Mouse (Mus musculus): ENCODE measurements around the gene Tgfbr2.
A peak's percentile ranks its signal among the peaks of the same experiment; 100 is the strongest.
"Not testable (repeated sequence)": the region's sequence is repeated elsewhere in the genome, so short reads cannot be mapped to it uniquely, and the experiment has no call there.

Gene Tgfbr2

GRCm38 (mm10) chr9:116076163-116076562, 99.0 kb downstream of the Tgfbr2 start:
- DNase-seq (ENCODE audit: low spot score), result no peak

- not testable (repeated sequence) for DNase-seq (ENCODE audit: low spot score)
These were observed 103.6 kb downstream of the Tgfbr2 start for GRCm38 (mm10) chr9:116071561-116071960.

GRCm38 (mm10) chr9:116064774-116065173, 110.4 kb downstream of the Tgfbr2 start:
- DNase-seq (ENCODE audit: low spot score), result no peak

DNA sequence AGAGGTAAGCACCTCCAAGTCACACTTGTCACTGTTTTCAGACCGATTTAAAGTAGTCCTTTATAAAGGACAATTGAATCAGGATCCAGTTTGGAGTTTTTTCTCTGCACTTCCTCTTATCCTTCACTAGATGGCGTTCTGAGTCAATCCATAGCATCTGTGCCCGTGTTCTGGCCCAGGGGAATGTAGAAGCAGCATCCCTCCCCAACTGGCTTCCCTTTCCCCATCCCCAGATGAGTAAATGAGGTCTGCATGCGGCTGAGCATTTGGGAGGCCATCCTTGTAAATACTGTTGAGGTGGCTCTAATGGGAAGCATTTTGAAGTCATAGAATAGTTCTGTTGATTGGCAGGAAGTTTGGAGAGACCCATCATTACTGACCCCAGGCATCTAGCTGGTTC, 114.5 kb downstream of the Tgfbr2 start:
- DNase-seq (ENCODE audit: low spot score), result no peak

DNA sequence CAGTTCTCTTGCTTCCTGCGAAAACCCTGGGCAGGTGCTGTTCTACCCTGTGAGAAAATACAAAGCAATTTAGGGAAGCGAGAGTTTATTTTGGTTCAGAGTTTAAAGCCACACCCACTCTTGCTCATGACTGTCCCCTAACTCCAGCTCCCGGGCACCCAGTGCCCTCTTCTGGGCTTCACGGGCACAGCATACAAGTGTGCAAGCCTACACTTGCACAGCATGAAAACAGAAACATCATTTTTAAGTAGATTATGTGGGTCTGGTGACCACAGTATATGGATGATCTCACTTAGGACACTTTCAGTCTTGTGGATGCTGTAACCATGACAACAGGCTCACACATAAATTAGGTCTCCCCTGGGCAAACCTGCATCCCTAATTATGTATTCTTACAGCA, 116.0 kb downstream of the Tgfbr2 start:
- DNase-seq (ENCODE audit: low spot score), result no peak

DNA sequence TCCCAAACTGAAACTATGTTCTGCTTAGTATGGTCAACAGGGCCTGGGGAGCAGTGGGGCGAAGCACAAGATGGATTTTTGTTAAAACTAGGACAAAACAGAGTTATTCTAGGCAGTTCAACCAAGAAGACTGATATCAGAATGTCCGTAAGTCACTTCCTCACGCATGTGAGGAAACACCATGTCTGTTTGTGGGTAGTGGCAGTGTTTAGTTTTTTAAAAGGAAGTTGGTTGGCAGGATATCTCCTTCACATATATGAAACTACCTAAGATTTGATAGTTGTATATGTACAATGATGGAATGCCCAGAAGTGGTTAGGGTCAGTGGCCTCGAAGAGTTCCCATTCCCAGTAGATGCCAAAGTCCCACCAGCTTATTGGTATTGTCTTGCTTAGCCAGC, 116.7 kb downstream of the Tgfbr2 start:
- DNase-seq (ENCODE audit: low spot score), result no peak

- DNase-seq (ENCODE audit: low spot score), result no peak
These were observed 121.2 kb downstream of the Tgfbr2 start for GRCm38 (mm10) chr9:116053976-116054375.

DNA sequence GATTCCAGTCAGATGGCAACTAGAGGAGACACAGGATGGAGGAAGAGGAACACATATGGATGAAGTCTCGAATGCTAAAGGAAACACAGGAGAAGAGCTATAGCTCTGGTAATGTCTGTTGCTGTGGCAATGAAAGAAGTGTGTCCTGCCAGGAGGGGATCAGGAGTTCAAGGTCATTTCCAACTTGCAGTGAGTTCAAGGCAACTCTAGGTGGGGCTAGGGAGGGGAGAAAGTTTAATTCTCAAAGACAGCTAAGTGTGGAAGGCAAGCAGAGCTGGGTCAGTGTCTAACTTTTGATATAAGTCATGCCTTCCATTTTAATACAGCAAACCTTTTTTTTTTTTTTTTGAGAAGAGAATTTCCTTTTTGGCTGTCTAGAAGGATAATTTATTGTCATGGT, 125.2 kb downstream of the Tgfbr2 start:
- no peak for DNase-seq (ENCODE audit: low spot score)

DNA sequence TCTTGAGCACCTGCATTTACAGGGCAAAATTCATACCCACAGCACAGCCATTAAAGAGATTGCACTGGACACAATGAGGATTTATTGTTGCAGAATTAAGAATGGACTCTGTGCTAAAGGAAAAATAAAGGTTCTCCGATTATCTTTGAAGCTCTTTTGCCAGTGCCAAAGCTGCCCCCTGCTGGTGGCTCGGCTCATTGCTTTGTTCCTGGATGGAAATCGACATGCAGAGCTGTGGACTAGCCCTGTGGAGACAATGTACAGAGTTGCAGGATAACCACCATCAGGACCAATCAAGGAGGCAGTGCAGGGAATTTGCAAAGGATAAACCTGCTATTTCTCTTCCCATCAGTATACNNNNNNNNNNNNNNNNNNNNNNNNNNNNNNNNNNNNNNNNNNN, 133.4 kb downstream of the Tgfbr2 start:
- DNase-seq (ENCODE audit: low spot score), result peak; percentile 92

DNA sequence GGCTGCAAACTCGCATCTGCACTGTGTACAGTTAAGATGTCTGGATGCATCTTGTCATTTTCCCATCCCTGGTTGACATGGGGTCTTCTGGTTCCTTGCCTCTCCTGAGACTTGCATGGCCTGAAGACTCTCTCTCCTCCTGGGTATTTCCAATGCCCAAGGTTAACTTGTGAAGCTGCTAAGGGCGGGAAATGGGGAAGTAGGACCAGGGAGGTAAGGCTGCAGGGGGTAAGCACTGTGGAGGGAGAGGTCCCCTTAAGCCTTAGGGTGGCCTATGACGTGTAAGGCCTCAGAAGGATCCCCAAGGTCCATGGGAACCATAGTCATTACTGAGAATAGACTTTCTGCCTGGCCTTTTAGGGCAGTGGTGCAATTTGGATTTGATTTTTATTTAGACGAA, 133.8 kb downstream of the Tgfbr2 start:
- DNase-seq (ENCODE audit: low spot score), result no peak

- DNase-seq (ENCODE audit: low spot score), result not testable (repeated sequence)
These were observed 134.3 kb downstream of the Tgfbr2 start for GRCm38 (mm10) chr9:116040852-116041251.

- no peak for DNase-seq (ENCODE audit: low spot score)
These were observed 135.2 kb downstream of the Tgfbr2 start for GRCm38 (mm10) chr9:116039981-116040380.

DNA sequence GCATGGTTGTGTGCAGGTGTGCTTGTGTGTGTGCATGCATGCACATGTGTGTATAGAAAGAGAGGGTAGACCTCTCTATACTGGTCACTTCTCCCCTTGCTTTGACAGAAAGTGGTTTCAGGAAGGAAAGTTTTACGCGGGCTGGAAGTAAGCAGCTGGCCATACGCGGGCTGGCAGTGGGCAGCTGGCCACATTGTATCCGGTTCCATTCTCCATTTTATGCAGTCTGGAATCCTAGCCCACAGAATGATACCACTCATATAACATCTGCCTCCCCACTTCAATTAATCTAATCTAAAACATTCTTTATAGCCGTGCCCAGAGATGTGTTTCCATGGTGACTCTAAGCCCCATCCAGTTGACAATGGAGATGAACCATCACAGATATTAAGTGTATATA, 136.9 kb downstream of the Tgfbr2 start:
- no peak for DNase-seq (ENCODE audit: low spot score)

Measured in testis, postnatal 10 days (tissue).